Mouse (Mus musculus) central nervous system, embryonic 11.5 days (tissue): ENCODE measurements around the gene Nomo1. TPM values are rescaled to one million over a fixed set of nuclear protein-coding genes. Genes with fewer than 3 reads are reported as not detected.

Experiments used
- polyA plus RNA-seq: library from polyadenylated mRNA; depleted of rRNA; stranded (reverse); fragments of >200 nt; gene quantifications from 2 replicates; pipeline ENCODE4 v1.2.3, GENCODE M21; 2012; rRNA removed

The Nomo1 gene
- polyA plus RNA-seq = 32.7 and 33.3 TPM in 2 replicates

DNA sequence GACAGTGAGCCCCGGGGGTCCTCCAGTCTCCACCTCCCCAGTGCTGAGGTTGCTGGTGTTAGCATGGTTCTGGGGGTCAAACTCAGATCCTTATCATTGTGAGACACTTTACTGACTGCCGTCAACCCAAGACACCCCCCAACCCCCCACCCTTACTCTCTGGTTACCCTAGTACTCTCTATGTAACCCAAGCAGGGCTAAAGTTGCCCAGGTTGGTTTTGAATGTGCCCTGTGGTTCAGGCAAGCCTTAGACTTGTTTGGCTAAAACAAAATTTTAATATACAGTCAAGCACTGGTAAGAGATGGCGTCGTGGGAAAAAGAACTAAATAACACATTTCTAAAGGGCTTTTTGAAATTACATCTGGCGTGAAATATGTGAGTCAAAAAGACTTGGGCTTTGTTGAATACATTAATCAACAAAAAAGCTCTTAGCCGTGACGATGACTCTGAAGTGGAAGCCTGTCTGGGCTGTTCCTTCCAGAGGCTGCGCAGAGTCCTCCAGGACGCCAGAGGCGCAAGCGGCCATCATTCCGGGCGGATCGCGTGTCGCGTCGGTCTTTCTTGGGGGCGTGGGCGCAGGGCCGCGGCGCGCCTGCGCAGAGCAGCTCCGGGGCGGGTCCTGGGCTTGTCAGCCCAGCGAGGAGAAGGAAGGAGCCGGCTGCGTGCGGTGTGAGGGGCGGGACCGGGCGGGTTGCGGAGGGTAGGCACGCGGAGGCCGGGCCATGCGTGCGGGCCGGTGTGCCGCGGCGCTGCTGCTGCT, at the start of gene Nomo1:
TSS of gene Nomo1 (plus strand) at position 590 of the 761 bp plus-strand sequence.

DNA sequence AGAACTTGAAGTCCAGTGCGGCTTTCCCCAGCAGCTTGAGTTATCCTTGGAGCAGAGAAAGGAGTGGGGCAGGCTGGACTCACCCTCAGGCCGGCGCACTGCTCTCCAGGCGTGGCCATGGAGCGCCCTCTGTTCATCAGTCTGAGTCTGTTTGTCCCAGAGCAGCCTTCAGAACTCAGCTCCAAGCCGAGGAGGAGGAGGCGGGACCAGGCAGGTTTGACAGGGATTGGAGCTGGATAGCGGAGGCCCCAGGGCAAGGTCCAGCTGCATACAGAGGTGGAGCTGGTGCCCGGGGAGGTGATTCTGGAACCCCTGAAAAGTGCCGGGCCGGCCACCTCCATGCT, 3.4 kb upstream of the Nomo1 start, which contains the start of gene Abcc6:
TSS of gene Abcc6 (minus strand) at position 158 of the 344 bp plus-strand sequence.

DNA sequence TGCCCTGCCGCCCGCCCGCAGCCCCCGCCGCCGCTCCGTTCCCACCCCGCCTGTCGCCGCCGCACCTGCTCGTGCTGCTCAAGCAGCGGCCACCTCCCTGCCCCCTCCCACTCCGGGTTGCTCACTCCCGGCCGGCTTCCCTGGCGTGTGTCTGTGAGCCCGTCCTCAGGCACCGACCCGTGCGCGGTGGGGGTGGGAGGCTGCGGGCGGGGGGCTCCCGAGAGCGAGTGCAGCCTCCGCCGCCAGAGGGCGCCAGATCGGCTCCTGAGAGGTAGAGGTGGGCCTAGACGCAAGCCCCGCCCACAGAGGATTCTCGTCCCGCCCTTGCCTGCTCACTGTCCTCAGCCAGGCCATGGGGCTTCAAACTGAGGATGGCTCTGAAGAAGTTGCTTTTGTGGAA, 67.1 kb downstream of the Nomo1 start, which contains the start of gene Kcnj11:
TSS of gene Kcnj11 (minus strand) at position 202 of the 400 bp plus-strand sequence.

Other genes with a start within 250 kb of the Nomo1 start
- gene Lmtk3, start 250.0 kb upstream of the Nomo1 start, polyA plus RNA-seq = 85.6 and 107 TPM in 2 replicates
- gene Sult2b1, start 249.0 kb upstream of the Nomo1 start, polyA plus RNA-seq = 0.56 and 0.88 TPM in 2 replicates
- 155 and 323 TPM in 2 replicates for gene Cyth2, start 219.1 kb upstream of the Nomo1 start, polyA plus RNA-seq
- 1.2 and 1.3 TPM in 2 replicates for gene Kcnj14, start 208.9 kb upstream of the Nomo1 start, polyA plus RNA-seq
- gene Grwd1, start 202.8 kb upstream of the Nomo1 start, polyA plus RNA-seq = 28.4 and 31.1 TPM in 2 replicates
- 69.6 and 180 TPM in 2 replicates for gene Kdelr1, start 160.9 kb upstream of the Nomo1 start, polyA plus RNA-seq
- 2.4 and 2.7 TPM in 2 replicates for gene Grin2d, start 155.3 kb upstream of the Nomo1 start, polyA plus RNA-seq
- 0.26 and 0.89 TPM in 2 replicates for gene Syngr4, start 137.0 kb upstream of the Nomo1 start, polyA plus RNA-seq
- 9.7 and 11.8 TPM in 2 replicates for gene Tmem143, start 136.8 kb upstream of the Nomo1 start, polyA plus RNA-seq
- gene Emp3, start 112.3 kb upstream of the Nomo1 start, polyA plus RNA-seq = 13.4 and 29.4 TPM in 2 replicates
- gene Ccdc114, start 109.6 kb upstream of the Nomo1 start, polyA plus RNA-seq = 5.4 and 5.8 TPM in 2 replicates
- gene Abcc6, start 3.4 kb upstream of the Nomo1 start, polyA plus RNA-seq = 1.0 and 1.4 TPM in 2 replicates
- 0.71 and 1.8 TPM in 2 replicates for gene Kcnj11, start 67.1 kb downstream of the Nomo1 start, polyA plus RNA-seq
- 1.7 and 2.1 TPM in 2 replicates for gene Abcc8, start 146.3 kb downstream of the Nomo1 start, polyA plus RNA-seq
- gene Ush1c, start 204.8 kb downstream of the Nomo1 start, polyA plus RNA-seq = 1.9 and 2.7 TPM in 2 replicates
- gene Otog, start 207.3 kb downstream of the Nomo1 start, polyA plus RNA-seq = 0.08 and 0.36 TPM in 2 replicates